Mouse (Mus musculus) liver, adult 2 months (tissue): Measurements from ENCODE around the gene Ptprn2. TPM values are rescaled to one million over a fixed set of nuclear protein-coding genes. Genes with fewer than 3 reads are reported as not detected.

ENCODE experiments used
- DNase-seq: peaks from one replicate; pipeline ENCODE4 v3.0.0-alpha.2; 2011; ENCODE audit warnings: low read depth, low spot score; ENCODE audit errors: extremely low read depth
- H3K27ac ChIP-seq: fragments of 200-500 bp; replicated peaks from 2 replicates; pipeline ENCODE4 v1.5.1; 2012; ENCODE audit warnings: low read depth, mild to moderate bottlenecking, control low read depth, inconsistent platforms, low read length; ENCODE audit not compliant: insufficient read depth
- H3K27me3 ChIP-seq: fragments of 200-500 bp; 2 replicates; pipeline ENCODE4 v1.6.1; 2012; ENCODE audit warnings: mild to moderate bottlenecking, moderate library complexity, low read length, inconsistent platforms; ENCODE audit not compliant: control insufficient read depth, insufficient read depth
- H3K36me3 ChIP-seq: fragments of 200-500 bp; 2 replicates; pipeline ENCODE4 v1.6.1; 2012; ENCODE audit warnings: low read length, inconsistent platforms; ENCODE audit not compliant: control insufficient read depth, insufficient read depth
- H3K4me1 ChIP-seq: fragments of 200-500 bp; 2 replicates; pipeline ENCODE4 v1.6.1; 2011; ENCODE audit warnings: low read length; ENCODE audit not compliant: control insufficient read depth, insufficient read depth
- H3K4me3 ChIP-seq: fragments of 200-500 bp; 2 replicates; pipeline ENCODE4 v1.5.1; 2011; ENCODE audit warnings: low read depth, mild to moderate bottlenecking, control low read depth, low read length, moderate library complexity; ENCODE audit not compliant: insufficient read depth
- H3K79me2 ChIP-seq: fragments of 200-500 bp; 2 replicates; pipeline ENCODE4 v1.6.1; 2012; ENCODE audit warnings: inconsistent platforms, mild to moderate bottlenecking, low read length, moderate library complexity; ENCODE audit not compliant: control insufficient read depth, insufficient read depth
- H3K9ac ChIP-seq: fragments of 200-500 bp; 2 replicates; pipeline ENCODE4 v1.6.1; 2012; ENCODE audit warnings: low read depth, mild to moderate bottlenecking, control low read depth, inconsistent platforms, low read length
- CTCF ChIP-seq: fragments of 200-500 bp; IDR thresholded peaks from 2 replicates; pipeline ENCODE4 v1.5.1; 2011; ENCODE audit warnings: low read depth, low read length, control low read depth
- POLR2A ChIP-seq: fragments of 200-500 bp; IDR thresholded peaks from 2 replicates; pipeline ENCODE4 v1.6.1; 2011; ENCODE audit warnings: low read length, control low read depth; ENCODE audit not compliant: insufficient read depth; ENCODE audit errors: extremely low read depth
- WGBS: fragments of 180-500 bp; shearing (Covaris S2); methylation state at CpG from one replicate; pipeline ENCODE4 v1.1.7; 2018; 5-methylcytosine and 5-hydroxymethylcytosine counted together
- polyA plus RNA-seq: library from polyadenylated mRNA; depleted of rRNA; stranded (reverse); fragments of >200 nt; gene quantifications from 2 replicates; pipeline ENCODE4 v1.2.3, GENCODE M21; 2012
- total RNA-seq: library from RNA; depleted of rRNA; stranded (reverse); fragments of >200 nt; gene quantifications from 2 replicates; pipeline ENCODE4 v1.2.3, GENCODE M21; 2014

Ptprn2 gene
- total and polyA plus RNA-seq, 2 experiments = 0.06 TPM; not detected in 1

GRCm38 (mm10) chr12:116598123-116599005 lies 112.8 kb downstream of the Ptprn2 start:
- whole genome bisulfite sequencing = 76% methylated on average over 8 of the region's 8 CpGs
- no peak for TF ChIP-seq CTCF
- TF ChIP-seq POLR2A = no peak
- H3K4me1 ChIP-seq = no peaks in the 10 kb centered on the region
- DNase-seq = no peak
- H3K27ac ChIP-seq = no peak overlapping the region
- H3K36me3 ChIP-seq = no peaks in the 10 kb centered on the region
- no peak overlapping the region for H3K9ac ChIP-seq
- H3K27me3 ChIP-seq = 0 out of 2 replicates have a peak, but pooled peaks cover 5% of the 10 kb centered on the region
- no peaks in the 10 kb centered on the region for H3K79me2 ChIP-seq
- no peak overlapping the region for H3K4me3 ChIP-seq

GRCm38 (mm10) chr12:116599537-116599936 lies 114.0 kb downstream of the Ptprn2 start:
- WGBS = 88% methylated on average over 1 of the region's 1 CpGs
- TF ChIP-seq POLR2A (no peak), CTCF (no peak)
- no peaks in the 10 kb centered on the region for H3K4me1 ChIP-seq
- H3K4me3 ChIP-seq = no peak overlapping the region
- H3K27me3 ChIP-seq = 0 out of 2 replicates have a peak, but pooled peaks cover 5% of the 10 kb centered on the region
- no peak overlapping the region for H3K9ac ChIP-seq
- no peak for DNase-seq
- no peak overlapping the region for H3K27ac ChIP-seq
- H3K36me3 ChIP-seq = no peaks in the 10 kb centered on the region
- no peaks in the 10 kb centered on the region for H3K79me2 ChIP-seq

GRCm38 (mm10) chr12:116600054-116600453 lies 114.5 kb downstream of the Ptprn2 start:
- TF ChIP-seq POLR2A (no peak), CTCF (no peak)
- H3K36me3 ChIP-seq = no peaks in the 10 kb centered on the region
- no peak overlapping the region for H3K27ac ChIP-seq
- DNase-seq = no peak
- 84% methylated on average over 6 of the region's 6 CpGs for WGBS
- no peak overlapping the region for H3K4me3 ChIP-seq
- H3K9ac ChIP-seq = no peak overlapping the region
- H3K79me2 ChIP-seq = no peaks in the 10 kb centered on the region
- H3K27me3 ChIP-seq = 0 out of 2 replicates have a peak, but pooled peaks cover 5% of the 10 kb centered on the region
- no peaks in the 10 kb centered on the region for H3K4me1 ChIP-seq

- no peak for DNase-seq
- 0 out of 2 replicates have a peak, but pooled peaks cover under 1% of the 10 kb centered on the region for H3K27me3 ChIP-seq
- no peak overlapping the region for H3K4me3 ChIP-seq
- no peak overlapping the region for H3K27ac ChIP-seq
- H3K36me3 ChIP-seq = no peaks in the 10 kb centered on the region
- 88% methylated on average over 3 of the region's 3 CpGs for WGBS
- H3K9ac ChIP-seq = no peak overlapping the region
- no peaks in the 10 kb centered on the region for H3K4me1 ChIP-seq
- no peaks in the 10 kb centered on the region for H3K79me2 ChIP-seq
- TF ChIP-seq CTCF (no peak), POLR2A (no peak)
Observed at GRCm38 (mm10) chr12:116601395-116601794, 115.9 kb downstream of the Ptprn2 start.

DNA sequence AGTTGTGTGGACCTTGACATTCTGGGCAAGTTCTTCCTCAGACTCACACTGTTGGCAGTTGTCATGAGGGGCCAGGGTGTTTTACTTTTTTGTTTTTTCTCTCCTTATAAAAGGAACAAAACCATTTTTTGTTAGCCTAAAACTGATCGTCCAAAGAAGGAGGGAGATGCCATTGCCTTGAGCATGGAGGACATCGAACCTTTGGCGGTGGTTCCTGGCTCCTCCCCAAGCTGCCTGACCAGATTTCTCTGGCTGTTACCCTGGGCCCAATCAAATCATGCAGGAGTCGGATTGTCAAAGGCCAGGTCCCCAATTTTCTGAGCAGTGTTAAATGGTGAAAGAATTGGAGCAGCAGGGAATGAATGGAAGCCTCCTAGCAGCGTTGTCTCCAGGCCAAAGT lies 116.4 kb downstream of the Ptprn2 start:
- Histone ChIP-seq H3K27me3 (no peaks in the 10 kb centered on the region), H3K36me3 (no peaks in the 10 kb centered on the region), H3K79me2 (no peaks in the 10 kb centered on the region), H3K9ac (no peak overlapping the region), H3K4me1 (no peaks in the 10 kb centered on the region), H3K27ac (no peak overlapping the region), H3K4me3 (no peak overlapping the region)
- no peak for DNase-seq
- 73% methylated on average over 5 of the region's 5 CpGs for WGBS
- TF ChIP-seq POLR2A (no peak), CTCF (no peak)

DNA sequence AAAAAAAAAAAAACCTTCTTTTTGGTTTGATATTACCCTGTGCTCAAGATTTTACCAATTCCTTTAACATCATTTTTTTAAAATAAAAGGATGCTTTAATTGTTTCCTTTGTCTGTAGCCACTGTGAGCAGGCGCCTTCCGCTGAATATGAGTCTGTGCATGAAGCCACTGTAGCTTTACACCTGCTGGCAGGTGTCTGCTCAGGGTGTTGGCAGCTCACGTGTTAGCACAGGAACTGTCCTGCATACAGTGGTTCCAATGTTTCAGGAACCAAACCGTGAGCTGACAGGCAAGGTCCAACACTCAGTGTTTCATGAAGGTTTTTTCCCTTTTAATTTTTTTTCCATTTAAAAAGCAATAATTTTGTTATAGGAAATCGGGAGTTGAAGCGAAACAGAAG lies 123.1 kb downstream of the Ptprn2 start:
- Histone ChIP-seq H3K9ac (no peak overlapping the region), H3K27ac (no peak overlapping the region)
- 76% methylated on average over 6 of the region's 6 CpGs for WGBS

More for the DNA sequence above, 123.1 kb downstream of the Ptprn2 start:
- Histone ChIP-seq H3K79me2 (no peaks in the 10 kb centered on the region), H3K36me3 (no peaks in the 10 kb centered on the region), H3K4me1 (no peaks in the 10 kb centered on the region), H3K4me3 (no peak overlapping the region), H3K27me3 (no peaks in the 10 kb centered on the region)
- DNase-seq = no peak
- TF ChIP-seq POLR2A = no peak
- TF ChIP-seq CTCF = no peak
